Mouse (Mus musculus): ENCODE data around the gene Nxnl2. TPM values are rescaled to one million over a fixed set of nuclear protein-coding genes. Genes with fewer than 3 reads are reported as not detected.

Gene Nxnl2
- total RNA-seq, 2 experiments from 2014 or later = not detected

Other genes starting within 250 kb of the Nxnl2 start
- gene Spin1, start 70.1 kb upstream of the Nxnl2 start, total RNA-seq (2015; ENCODE audit: low replicate concordance) = 10.8 and 15.9 TPM in 2 replicates
- gene Spin1, start 70.1 kb upstream of the Nxnl2 start, total RNA-seq (2017; ENCODE audit: low replicate concordance) = 6.3 and 9.0 TPM in 2 replicates
- 0.36 and 0.84 TPM in 2 replicates for gene S1pr3, start 237.6 kb downstream of the Nxnl2 start, total RNA-seq (2015; ENCODE audit: low replicate concordance)
- 0.13 TPM in 1 of 2 replicates, not detected in the other for gene S1pr3, start 237.6 kb downstream of the Nxnl2 start, total RNA-seq (2017; ENCODE audit: low replicate concordance)

Measured in erythroid progenitor cell, adult 5-6 weeks (primary cell).